Mouse (Mus musculus) embryonic fibroblast, embryonic 13.5 days (primary cell): ENCODE data around the gene Axdnd1. TPM values are rescaled to one million over a fixed set of nuclear protein-coding genes. Genes with fewer than 3 reads are reported as not detected.

Experiments
- H3K27ac ChIP-seq: 2 replicates; pipeline ENCODE4 v1.5.1; 2012; ENCODE audit warnings: low read length, control low read depth, inconsistent platforms; ENCODE audit not compliant: insufficient read depth
- H3K4me1 ChIP-seq: 2 replicates; pipeline ENCODE4 v1.6.1; 2011; ENCODE audit warnings: low read length; ENCODE audit not compliant: control insufficient read depth, insufficient read depth
- H3K4me3 ChIP-seq: 2 replicates; pipeline ENCODE4 v1.5.1; 2011; ENCODE audit warnings: mild to moderate bottlenecking, control low read depth, low read length; ENCODE audit not compliant: insufficient read depth
- CTCF ChIP-seq: IDR thresholded peaks from 2 replicates; pipeline ENCODE4 v1.5.1; 2011; ENCODE audit warnings: mild to moderate bottlenecking, control low read depth, low read length, moderate library complexity, borderline replicate concordance; ENCODE audit not compliant: insufficient read depth
- POLR2A ChIP-seq: IDR thresholded peaks from 2 replicates; pipeline ENCODE4 v1.6.1; 2011; ENCODE audit warnings: low read depth, mild to moderate bottlenecking, control low read depth, low read length, moderate library complexity
- polyA plus RNA-seq: library from polyadenylated mRNA; stranded (reverse); fragments of >200 nt; gene quantifications from 2 replicates; pipeline ENCODE4 v1.2.4, GENCODE M21; 2011; ENCODE audit warnings: low read depth; ENCODE audit not compliant: missing spikeins, insufficient read length

The Axdnd1 gene
- polyA plus RNA-seq: 0.60 and 0.76 TPM in 2 replicates

- peak within 1 kb of the TSS; percentile 66 for H3K4me3 ChIP-seq
- H3K4me1 ChIP-seq: peaks cover 5% of the 10 kb centered on the region; the same call in 1 of the 2 replicates
- peak within 1 kb of the TSS; percentile 49; the same call in 1 of the 2 replicates for H3K27ac ChIP-seq
- no peak for TF ChIP-seq CTCF
- TF ChIP-seq POLR2A: peak; percentile 68
These were observed at the start of gene Axdnd1 for GRCm38 (mm10) chr1:156420671-156421297. Axdnd1 (minus strand) TSS chr1:156421159.

- TF ChIP-seq CTCF (no peak), POLR2A (no peak)
- Histone ChIP-seq H3K27ac (no peak overlapping the region), H3K4me1 (peaks cover 9% of the 10 kb centered on the region), H3K4me3 (no peak overlapping the region)
These were observed 49.6 kb upstream of the Axdnd1 start for GRCm38 (mm10) chr1:156470557-156470956.

- peak overlapping the region; percentile 47 for H3K27ac ChIP-seq
- peaks cover 13% of the 10 kb centered on the region for H3K4me1 ChIP-seq
- TF ChIP-seq CTCF: no peak
- TF ChIP-seq POLR2A: no peak
- H3K4me3 ChIP-seq: no peak overlapping the region
These were observed 47.6 kb upstream of the Axdnd1 start for GRCm38 (mm10) chr1:156468576-156468975.

- Histone ChIP-seq H3K4me3 (no peak overlapping the region), H3K27ac (no peak overlapping the region), H3K4me1 (peaks cover 13% of the 10 kb centered on the region)
- TF ChIP-seq CTCF: no peak
- no peak for TF ChIP-seq POLR2A
These were observed 46.8 kb upstream of the Axdnd1 start for GRCm38 (mm10) chr1:156467655-156468255.

- peaks cover 11% of the 10 kb centered on the region for H3K4me1 ChIP-seq
- H3K27ac ChIP-seq: no peak overlapping the region
- TF ChIP-seq CTCF (no peak), POLR2A (no peak)
- H3K4me3 ChIP-seq: no peak overlapping the region
These were observed 44.0 kb upstream of the Axdnd1 start for GRCm38 (mm10) chr1:156464963-156465362.

GRCm38 (mm10) chr1:156463981-156464853, 43.3 kb upstream of the Axdnd1 start:
- Histone ChIP-seq H3K4me1 (peaks cover 11% of the 10 kb centered on the region), H3K4me3 (no peak overlapping the region), H3K27ac (no peak overlapping the region)
- no peak for TF ChIP-seq POLR2A
- TF ChIP-seq CTCF: no peak

- TF ChIP-seq POLR2A (no peak), CTCF (no peak)
- no peak overlapping the region for H3K27ac ChIP-seq
- peaks cover 4% of the 10 kb centered on the region for H3K4me1 ChIP-seq
- H3K4me3 ChIP-seq: no peak overlapping the region
These were observed 41.5 kb upstream of the Axdnd1 start for GRCm38 (mm10) chr1:156462273-156462991.

DNA sequence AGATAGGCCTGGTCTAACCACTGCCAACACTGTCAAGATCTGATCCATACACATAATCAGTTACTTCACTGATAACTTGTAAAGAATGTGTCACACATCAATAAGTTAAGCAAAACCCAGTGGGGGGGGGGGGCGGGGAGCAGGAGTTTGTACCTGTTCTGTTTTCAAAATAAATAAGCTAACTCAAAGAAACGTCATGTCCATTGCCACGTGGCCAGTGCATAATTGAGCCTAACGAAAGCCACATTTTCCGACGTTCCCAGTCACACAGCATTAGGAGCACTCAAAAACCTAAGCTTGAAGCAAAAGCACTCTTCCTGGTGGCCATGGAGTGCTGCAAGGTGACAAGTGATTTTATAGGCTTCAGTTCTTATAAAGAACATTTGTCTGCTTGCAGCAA, 40.1 kb upstream of the Axdnd1 start:
- TF ChIP-seq POLR2A: no peak
- TF ChIP-seq CTCF: no peak
- H3K4me1 ChIP-seq: peaks cover 4% of the 10 kb centered on the region

DNA sequence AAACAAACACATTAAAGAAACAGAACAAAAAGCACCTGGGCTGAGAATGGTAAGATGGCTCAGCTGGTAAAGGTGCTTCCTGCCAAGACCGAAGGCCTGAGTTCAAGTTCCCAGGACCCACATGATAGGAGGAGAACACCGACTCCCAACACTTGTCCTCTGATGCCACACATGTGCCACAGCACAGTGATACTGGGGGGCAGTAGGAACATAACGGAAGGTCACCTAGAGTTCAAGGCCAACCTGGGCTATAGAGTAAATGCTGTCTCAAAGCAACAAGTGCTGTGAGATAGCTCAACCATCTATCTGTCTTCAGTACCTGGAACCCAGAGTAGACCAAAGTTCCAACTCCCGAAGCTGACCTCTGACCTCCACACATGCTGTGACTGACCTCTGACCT, 39.3 kb upstream of the Axdnd1 start:
- TF ChIP-seq POLR2A (no peak), CTCF (no peak)
- H3K4me1 ChIP-seq: peaks cover 4% of the 10 kb centered on the region
- H3K4me3 ChIP-seq: no peak overlapping the region
- no peak overlapping the region for H3K27ac ChIP-seq

More for the DNA sequence above, 40.1 kb upstream of the Axdnd1 start:
- no peak overlapping the region for H3K4me3 ChIP-seq
- H3K27ac ChIP-seq: no peak overlapping the region
